Mouse (Mus musculus): ENCODE results near the gene Faah.

Gene Faah

DNA sequence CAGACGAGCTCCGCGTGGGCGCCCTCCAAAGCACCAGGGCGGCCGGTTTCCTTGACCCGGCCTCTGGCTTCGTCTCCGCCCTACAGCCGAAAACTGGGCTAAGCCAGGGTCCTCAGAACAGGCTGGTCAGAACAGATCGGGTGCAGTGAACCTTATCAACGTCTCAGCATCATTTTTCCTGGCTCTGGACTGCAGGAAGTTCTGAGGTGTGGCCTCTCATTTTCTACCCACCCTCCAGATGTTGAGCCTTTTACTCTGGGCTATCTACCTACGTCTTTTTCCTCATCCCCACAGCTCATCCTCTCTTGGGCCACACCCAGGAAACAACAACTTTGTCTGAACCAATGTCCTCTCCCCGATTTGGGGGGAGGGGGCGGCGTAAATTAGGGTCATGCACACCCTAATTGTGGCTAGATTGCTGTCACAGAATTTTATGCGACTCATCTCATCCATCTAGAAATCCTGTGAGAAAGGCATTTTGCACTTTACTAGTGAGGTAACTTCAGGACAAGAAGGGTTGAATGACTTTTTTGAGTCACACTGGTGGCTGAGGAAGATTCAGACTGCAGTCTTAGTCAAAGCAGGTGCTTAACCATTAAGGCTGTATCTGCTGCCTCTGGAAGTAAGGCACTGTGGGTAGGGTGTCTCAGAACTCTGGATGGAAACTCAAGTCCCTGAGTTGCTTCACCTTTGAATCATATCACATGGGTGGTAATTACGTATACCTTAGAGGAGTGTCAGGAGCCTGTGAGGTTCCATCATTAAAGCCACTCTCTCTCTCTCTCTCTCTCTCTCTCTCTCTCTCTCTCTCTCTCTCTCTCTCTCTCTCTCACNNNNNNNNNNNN is at the start of gene Faah:
Faah (minus strand) TSS at position 25 of the 845 bp plus-strand sequence.
- DNase-seq = no peak

DNA sequence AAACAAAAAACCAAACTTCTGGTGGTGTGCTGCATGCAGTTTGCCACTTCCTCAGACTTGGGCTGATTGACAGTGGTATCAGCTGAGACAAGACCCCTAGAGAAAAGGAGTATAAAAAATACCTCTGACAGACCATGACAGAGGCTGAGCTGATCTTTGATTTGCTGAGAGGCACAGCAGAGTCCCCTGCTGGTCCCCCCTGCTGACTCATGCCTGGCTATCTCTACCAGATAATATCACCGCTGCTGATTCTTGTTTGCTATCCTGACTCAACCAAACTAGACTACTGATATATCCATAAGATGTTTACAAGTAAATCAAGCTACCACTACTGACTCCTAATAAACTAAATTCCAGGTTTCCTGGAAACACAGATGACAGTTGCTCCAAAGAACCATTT is 46.1 kb upstream of the Faah start:
- peak; percentile 31 for DNase-seq

DNA sequence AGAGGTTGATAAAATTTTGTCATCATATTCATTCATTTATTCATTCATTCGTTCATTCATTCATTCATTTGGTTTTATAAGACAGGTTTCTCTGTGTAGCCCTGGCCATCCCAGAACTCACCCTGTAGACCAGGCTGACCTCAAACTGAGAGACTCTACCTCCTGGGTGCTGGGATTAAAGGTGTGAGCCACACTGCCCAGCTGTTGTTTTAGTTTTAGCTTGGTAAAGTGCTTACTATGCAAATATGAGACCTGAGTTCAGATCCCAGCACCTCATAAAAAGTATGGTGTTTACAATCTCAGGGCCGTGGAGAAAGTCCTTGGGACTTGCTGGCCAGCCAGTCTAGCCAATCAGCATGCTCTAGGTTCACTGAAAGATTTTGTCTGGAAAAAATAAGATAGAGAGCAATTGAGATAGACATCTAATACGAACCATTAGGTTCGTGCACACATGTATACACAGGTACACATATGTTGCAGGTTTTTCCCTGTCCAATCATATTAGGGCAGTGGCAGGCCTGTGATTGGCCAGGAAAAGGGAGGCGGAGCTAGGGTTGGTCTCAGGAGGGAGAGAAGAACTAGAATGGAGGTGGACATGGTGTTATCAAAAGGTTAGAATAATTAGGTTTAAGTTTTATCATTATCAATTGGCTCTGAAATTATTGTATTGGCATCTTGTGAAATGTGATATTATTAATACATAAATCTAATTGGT is 41.4 kb upstream of the Faah start:
- peak; percentile 78 for DNase-seq

DNA sequence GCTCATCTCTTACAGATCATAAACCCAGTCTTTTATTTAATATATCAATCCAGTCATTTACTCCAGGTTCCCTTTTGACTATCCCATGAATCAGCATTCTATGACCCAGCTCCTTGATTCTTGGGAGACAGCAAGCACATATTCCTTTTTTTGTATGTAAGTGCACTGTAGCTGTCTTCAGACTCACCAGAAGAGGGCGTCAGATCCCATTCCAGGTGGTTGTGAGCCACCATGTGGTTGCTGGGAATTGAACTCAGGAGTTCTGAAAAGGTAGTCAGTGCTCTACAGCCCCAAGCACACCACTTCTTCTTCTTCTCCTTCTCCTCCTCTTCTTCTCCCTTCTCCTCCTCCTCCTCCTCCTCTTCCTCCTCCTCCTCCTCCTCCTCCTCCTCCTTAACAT is 39.8 kb upstream of the Faah start:
- peak; percentile 76 for DNase-seq

DNA sequence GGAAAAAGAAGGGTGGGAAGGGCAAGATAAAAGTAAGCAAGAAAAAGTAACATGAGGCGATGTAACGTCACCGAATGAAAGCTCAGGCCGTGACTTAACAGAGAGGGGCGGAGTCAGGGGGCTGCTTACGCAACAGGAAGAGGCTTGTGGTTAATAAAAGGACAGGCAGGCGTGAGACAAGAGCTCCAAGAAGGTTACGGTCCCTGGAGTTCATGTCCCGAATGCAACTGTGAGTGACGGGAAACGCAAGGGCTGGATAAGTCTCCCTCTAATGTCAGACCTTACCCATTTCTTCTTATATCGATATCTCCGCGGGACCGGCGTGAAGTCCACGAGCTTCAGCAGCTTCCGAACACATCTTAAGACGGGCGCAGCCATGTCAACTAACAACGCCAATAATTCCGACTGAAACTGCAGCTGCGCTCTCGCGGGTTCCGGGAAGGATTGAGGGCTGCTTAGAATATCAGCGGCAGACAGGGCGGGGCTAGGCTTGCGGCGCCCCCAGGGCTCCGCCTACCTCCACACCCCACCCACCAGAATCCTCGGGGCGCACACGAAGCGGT is 35.8 kb upstream of the Faah start, which contains the start of gene Nsun4:
Nsun4 (minus strand) TSS at position 478 of the 563 bp plus-strand sequence.
- DNase-seq = peak; percentile 99

DNA sequence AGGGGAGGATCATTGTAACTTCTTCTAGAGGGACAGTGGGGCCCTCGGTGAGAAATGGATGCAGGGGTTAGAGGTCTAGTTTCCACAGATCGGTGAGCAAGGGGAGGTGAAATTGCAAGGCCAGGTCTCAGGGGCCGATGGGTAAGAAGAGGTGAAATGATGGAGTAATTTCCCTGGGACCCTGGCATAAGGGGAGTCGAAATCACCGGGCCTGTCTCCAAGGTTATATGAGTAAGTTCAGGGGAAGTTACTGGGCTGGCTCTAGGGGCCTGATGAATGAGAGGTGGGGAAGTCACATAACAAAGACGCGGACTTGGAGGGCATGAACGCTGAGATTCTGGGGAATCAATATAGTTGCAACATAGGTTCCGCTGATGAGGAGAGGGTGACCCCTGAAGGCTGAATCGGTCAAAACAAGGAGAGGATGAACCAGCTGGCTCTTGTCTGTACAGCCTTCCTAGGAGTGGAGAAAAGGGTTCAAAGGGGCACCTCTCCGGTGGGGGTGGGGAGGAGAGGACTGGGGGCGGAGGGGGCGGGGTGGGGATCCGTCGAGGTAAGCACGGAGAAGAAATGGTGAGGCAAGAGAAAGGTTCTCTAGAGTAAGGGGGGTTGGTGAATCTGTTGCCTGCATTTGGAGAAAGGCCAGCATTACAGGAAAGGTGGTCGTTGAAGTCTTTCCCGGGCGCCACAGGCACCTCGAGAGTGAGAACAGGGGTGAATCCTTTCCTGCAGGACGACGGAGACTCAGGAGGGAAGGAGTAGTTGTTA is 35.0 kb upstream of the Faah start:
- DNase-seq = peak; percentile 92

DNA sequence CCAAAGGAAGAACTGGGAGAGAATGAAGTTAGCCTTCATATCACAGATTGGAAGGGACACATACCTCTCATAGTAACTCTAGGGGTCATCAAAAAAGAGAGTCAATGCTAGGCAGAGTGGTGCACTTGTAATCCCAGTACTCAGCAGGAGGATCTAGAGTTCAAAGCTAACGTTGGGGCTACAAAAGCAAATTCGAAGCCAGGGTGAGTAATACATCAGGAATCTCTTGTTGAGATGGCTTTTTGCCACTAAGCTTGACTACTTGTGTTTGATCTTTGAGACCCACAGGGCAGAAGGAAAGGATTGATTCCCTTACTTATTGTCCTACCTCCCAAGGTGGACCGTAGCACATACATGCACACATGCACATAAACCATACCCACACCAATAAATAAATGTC is 31.5 kb upstream of the Faah start:
- DNase-seq = no peak

DNA sequence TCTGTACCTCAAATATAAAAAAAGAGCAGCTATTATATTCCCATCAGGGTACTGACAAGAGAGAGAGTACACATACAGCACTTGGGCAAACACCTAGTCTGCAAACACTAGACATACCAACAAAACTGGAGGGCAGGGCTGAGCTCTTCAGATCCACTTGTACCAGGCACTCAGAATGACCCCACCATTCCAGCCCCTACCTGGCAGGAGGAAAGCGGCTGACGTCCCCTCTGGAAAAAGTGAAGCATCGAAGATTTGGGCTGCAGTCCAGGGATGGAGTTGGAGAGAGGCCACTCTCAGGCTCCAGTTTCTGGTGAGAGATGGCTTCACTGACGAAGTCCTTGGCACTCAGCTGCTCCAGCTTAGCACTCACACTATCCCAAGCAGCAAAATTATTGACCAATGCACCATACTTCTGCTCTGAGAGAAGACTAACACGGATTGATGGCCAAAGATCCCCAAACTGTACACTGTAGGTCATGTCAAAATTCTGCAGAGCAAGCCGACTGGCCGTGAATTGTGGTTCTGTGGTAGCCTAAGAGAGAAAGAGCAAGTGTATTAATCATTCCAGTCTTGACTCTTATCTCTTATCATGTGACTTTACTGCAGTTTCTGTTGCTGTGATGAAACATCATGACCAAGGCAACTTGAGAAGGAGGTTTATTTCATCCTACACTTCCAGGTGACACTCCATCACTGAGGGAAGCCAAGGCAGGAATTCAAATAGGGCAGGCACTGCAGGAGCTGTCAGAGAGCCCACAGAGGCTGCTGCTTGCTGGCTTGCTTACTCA is 30.6 kb upstream of the Faah start:
- DNase-seq = peak; percentile 89

DNA sequence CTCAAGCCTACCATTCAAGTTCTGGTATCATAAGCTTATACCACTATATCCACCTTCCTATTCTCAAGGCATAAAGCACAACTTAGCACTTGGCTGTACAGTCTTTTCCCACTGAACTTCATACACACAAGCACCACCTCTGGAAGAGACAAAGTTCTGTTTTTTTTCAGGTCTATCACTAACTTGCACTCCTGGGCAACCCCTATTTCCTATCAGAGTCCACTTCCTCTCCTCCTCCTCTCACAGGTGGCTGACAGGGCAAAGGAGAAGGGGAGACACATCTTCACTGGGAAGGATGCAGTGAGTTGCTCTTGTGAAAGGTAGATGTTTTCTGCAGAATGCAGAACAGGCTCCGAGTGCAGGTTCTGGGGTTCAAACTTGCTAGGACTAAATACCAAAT is 30.0 kb upstream of the Faah start:
- DNase-seq = no peak

DNA sequence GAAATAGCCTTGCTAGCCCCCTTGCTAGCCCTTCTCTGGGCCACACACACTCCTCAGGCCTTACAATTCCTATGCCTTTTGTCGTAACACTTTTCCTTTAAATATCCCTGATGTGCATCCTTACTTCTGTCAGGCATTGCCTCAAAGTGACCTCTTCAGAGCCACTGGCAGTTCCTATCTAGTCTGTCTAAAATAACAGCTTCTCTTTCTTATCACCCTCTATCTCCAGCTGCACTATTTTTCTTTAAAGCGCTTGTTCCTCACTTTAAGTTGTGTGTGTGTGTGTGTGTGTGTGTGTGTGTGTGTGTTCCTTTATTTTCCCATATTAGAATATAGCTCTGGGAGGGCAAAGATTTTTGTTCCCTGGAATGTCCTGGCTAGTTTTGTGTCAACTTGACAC is 28.9 kb upstream of the Faah start:
- DNase-seq = no peak

DNA sequence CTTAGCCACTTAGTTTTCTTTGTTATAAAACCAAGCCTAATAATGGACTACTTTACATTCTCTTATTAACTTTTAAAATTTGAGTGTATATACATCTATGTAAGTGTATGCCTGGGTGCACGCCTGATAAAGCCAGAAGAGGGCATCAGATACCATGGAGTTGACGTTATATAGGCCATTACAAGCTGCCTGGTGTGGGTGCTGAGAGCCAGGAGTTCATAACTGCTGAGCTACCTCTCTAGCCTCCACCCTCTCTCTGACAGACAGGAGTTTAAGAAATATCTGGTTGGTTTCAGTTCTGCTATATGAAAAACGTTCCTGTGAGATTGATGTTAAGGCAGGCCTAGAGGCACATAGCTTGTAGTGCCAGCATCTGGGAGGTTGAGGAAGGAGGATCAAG is 24.5 kb upstream of the Faah start:
- DNase-seq = no peak

DNA sequence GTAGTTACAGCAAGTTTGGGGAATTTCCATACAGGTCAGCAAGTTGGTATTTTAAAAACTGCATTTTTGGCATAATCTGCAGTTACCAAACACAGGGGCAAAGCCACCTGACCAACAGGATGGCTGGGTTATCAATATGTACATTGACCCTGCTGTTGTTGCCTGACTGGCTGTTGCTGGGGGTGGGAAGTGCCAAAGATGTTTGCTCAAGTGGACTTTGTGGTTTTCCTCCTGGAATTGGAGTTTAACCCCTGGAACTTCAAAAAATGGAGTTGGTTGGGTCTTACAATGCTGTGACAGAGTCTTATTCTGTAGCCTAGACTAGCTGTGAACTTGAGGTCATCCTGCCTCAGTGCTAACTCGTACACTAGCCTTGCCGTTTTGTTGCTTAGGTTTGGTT is 22.7 kb upstream of the Faah start:
- no peak for DNase-seq

DNA sequence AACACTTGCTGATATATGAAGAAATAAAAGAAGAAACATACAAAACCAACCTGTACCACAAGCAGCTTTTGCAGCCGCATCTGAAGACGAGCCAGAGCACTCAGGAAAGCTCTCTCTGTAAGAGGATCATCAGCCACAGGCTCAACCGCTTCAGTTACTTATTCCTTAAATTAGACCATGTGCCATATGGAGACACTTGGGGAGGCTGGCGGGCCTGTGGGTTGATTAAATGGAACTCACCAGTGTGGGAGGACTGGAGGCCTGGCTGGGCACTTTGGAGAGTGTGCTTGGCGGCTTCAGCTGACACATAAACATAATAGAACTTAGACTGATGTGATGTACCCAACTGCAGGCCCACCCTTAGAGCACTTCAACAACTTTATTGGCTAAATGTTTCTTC is 15.6 kb upstream of the Faah start:
- no peak for DNase-seq

DNA sequence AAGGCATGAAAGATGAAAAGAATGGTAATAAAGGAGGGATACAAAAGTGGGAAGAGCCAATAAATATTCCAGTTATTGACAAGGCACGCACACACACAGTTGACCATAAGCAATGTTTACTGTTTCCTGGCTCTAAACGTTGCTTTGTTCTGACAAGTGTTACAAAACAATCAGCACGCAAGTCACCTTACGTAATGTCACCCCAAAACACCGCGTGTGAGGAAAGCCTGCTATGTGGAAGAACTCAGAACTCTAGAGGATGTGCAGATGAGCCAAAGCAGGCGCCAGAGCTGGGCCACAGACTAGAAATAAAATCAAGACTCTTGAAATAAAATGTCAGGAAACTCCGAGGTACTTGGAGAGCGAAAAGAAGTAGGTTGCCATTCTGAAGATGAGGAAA is 15.2 kb upstream of the Faah start:
- DNase-seq = no peak

DNA sequence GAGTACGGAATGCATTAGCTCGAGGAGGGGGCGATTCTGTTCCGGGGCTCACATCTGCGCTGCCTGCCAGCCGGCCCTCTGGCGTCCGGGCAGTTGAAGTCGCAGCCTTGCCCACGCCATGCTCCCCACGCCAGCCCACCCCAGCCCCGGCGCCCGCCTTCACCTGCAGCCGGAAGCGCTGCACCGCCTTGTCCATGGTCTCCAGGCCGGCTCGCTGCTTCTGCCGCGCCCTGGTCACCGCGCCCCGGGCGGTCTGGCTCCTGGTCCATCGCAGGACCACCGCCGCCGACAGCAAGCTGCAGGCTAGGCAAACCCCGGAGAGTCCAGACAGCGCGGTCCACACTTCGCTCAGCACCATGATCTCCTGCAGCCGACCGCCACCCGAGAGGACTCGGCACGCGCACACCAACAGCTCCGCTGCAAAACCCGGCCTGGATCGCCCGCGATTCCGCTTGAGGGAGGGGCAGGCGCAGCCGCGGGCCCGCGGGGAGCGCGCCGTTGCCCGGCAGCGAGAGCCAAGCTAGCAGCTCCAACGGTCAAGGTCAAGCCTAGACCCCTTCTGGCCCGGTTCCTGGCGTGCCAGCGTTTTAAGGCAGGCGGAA is 325 bp downstream of the Faah start:
- peak; percentile 94 for DNase-seq

DNA sequence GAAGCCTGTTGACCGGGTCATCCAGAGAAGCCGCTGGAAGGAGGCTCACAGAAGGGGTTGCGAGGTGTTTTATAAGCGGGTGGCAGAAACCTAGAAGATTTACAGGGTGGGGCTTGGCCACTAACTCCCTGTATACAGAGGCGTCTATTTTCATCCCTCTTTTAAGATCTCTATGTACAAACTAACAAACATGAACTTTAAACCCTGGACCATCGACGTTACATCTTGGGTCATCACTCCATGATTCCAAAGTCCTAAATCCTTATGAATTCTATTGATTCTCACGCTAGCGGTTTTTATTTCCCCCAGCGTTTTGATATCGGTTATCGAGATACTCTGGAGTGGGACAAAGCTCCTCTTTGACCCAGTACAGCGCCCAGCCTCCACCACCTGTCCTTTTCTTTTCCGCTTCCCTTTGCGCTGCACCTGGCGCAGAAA is 845 bp downstream of the Faah start:
- no peak for DNase-seq

DNA sequence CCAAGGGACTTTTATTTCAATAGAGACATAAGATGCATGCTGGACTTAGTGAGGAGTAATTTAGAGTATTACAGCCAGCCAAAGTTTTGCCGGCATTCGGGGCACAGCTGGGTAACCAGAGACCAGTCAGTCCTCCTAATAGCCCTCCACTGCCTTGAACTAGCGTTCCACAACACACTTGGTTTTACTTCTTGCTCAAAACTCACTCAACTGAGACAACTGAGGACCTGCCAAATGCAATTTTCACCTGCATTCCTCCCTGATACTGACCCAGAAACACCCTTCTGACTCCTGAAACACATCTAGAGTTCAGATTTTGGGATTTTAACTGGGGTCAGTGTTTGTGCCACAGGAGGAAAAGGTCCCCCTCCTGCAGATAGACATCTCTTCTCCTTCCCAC is 1.3 kb downstream of the Faah start:
- no peak for DNase-seq

DNA sequence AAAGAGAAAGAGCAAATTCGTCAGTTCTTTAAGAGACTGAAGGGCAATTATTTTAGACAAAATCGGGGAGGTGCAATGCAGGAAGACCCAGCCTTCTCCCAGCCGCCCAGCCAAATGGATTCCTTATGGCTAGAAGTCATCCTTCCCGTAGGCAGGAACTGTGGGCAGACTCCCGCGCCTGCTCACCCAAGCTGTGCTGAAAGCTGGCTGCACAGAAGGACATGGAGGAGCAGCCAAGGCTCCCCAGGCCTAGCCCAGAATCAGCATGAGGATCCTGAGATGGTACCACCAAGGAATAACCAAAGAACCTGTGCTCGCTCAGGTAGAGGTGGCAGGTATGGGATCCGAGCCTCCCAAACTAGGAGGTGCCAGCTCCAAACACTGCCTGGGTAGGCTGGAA is 1.7 kb downstream of the Faah start:
- DNase-seq = no peak

DNA sequence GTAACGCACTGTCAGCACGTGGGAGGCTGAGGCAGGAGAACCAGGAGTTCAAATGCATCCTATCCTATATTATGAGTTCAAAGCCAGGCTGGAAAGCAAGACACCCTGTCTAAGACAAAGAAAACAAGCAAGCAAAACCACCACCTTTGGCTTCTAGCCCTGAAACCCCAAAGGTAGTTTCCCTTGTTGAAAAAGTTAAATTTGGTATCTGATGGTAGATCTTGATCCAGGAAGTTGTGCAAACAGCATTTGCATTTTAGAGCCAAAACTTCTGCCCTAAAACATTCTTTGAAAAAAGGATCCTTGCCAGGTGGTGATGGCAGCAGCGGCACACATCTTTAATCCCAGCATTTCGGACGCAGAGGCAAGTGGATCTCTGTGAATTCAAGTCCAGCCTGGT is 2.2 kb downstream of the Faah start:
- DNase-seq = no peak

DNA sequence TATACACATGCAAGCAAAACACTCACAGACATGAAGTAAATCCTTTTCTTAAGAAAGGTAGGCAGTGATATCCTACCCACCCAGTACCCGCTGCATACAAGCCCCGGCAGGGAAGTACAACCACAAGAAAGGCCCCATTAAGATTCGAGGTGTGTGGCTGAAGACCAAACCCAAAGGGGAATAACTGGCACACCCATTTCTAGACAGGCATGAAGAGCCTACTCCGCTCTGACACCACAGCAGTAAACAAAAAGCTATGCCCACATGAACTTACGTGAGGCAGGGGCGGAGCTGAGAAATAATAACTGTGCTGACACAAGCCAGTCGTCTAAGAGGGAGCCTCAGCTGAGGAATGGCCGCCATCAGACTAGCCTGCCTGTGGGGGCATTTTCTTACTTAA is 7.5 kb downstream of the Faah start:
- DNase-seq = no peak

DNA sequence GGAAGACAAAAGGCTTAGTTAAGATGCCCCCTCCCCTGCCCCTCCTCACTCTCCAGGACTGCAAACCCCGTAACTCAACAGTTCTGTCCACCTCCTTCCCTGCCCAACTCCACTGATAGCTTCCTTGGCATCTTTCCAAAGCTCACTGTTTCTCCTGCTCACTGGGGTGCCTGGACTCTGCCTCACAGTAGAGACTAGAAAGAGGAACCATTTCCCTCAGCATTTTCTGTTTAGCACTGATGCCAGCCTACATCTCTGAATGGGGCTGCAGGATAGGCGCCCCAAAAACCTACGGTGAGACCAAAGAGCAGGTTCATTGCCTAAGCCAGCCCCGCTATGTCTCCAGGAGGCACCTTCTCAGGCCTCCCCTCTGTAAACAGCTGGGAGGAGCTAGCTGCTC is 16.5 kb downstream of the Faah start:
- no peak for DNase-seq

DNA sequence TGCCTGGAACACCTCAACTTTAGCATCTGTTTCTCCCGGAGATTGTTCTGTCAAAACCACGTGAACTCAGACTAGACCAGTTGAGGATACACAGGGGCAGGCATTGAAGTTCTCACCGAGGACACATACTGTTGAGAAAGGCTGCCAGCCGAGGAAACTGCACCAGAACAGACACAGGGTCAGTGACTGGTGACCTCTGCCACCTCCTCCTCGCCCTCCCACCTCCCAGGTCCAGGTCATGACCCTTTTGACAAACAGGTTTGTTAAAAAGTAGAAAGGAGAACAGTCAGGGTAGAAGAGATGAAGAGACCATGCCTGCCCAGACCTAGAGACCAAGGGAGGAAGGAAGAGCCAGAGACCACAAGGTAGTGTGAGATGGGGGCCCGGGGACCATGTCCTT is 17.1 kb downstream of the Faah start:
- DNase-seq = no peak

All from heart, adult 11 months (tissue).